Mouse (Mus musculus): ENCODE results near the gene Fnbp1.

DNA sequence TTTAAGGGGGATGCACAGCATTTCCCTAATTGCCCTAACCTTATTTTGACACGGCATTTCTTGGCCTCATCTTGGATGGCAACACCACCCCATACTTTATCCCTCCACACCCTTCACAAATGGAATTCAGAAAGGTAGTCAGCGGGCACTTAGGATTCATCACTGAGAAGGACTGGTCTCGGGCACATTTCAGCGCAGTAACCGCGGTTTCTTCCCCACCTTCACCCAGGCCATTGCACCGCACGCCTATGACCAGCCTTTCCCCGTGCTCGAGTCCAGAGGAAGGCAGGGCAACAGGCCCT lies 1.1 kb downstream of the Fnbp1 start:
- TF ChIP-seq EP300 (optimal IDR thresholded peaks at IDR 0.05) = no peak
- no peak for TF ChIP-seq CTCF (IDR thresholded peaks at IDR 0.05; ENCODE audit: low read depth)
